Comparison of ENCODE assay signal across 19 mouse cellular contexts in genomic region chr16:53788594-53788993, GRCm38 (mm10).
DNase-seq lines count a peak whose midpoint lies in the region; ATAC-seq lines count a peak whose summit lies in the region.
"Had no signal": no experiment of that assay in that cellular context is flagged by ENCODE, and none has a peak within 500 bp of the region (broad histone marks: within the 10 kb centered on the region; RNA-seq: fewer than 3 reads in every experiment).

No protein-coding gene starts in this region.

- no peak for DNase-seq in frontal cortex, postnatal 14 days (ENCODE audit: low spot score in 2 of 2)
- peak; percentile 13 for DNase-seq in layer of hippocampus, adult 9-11 months
- no peak for DNase-seq in layer of hippocampus, postnatal 14 days (ENCODE audit: low spot score in 2 of 2)
- DNase-seq in right cerebral cortex, postnatal 25 days: peak; percentile 15
- DNase-seq in right cerebral cortex, postnatal 14 days: no peak
- no peak for DNase-seq in spleen, postnatal 14 days (ENCODE audit: low spot score in 2 of 2)
- DNase-seq: adrenal gland, adult 2 months; adrenal gland, postnatal 36 days; cerebellum, adult 8-10 months; cerebellum, postnatal 25 days; forebrain, postnatal 0 days; gastrocnemius, postnatal 10 days; heart, postnatal 10 days; kidney, adult 11 months; kidney, postnatal 14 days; thymus, postnatal 14 days had no signal

- ATAC-seq in frontal cortex, adult (ENCODE audit: low TSS enrichment): peak; percentile 94
- ATAC-seq: activated CD4-positive, CD25-positive, alpha-beta regulatory T cell, adult 4 months; forebrain, postnatal 0 days; inflammation-experienced regulatory T-cells, adult 6 months had no signal

Comparison
In these comparisons a context has a peak if more than half of its experiments do, and no peak if none do; other contexts are left out.
1. DNase-seq: peak in layer of hippocampus, adult 9-11 months (single experiment) and right cerebral cortex, postnatal 25 days (single experiment); none in frontal cortex, postnatal 14 days (0 of 2), layer of hippocampus, postnatal 14 days (0 of 2), right cerebral cortex, postnatal 14 days (single experiment) and spleen, postnatal 14 days (0 of 2).